Mouse (Mus musculus) right cerebral cortex, postnatal 36 days (tissue): ENCODE data around the gene Lman1l.

ENCODE experiments used
- DNase-seq, 2 experiments: peaks; one replicate each; pipeline ENCODE4 v3.0.0; 2022; ENCODE audit warnings: low spot score in 2 of 2, mixed read lengths in 1 of 2

Gene Lman1l

GRCm38 (mm10) chr9:57620674-57621073 lies at the start of gene Lman1l:
TSS of gene Lman1l (minus strand) at chr9:57620774.
- DNase-seq, result no peak

GRCm38 (mm10) chr9:57669566-57669965 lies 49.0 kb upstream of the Lman1l start:
- DNase-seq, result no peak

GRCm38 (mm10) chr9:57668277-57668676 lies 47.7 kb upstream of the Lman1l start:
- no peak for DNase-seq

GRCm38 (mm10) chr9:57667817-57668216 lies 47.2 kb upstream of the Lman1l start:
- no peak for DNase-seq

GRCm38 (mm10) chr9:57667136-57667535 lies 46.6 kb upstream of the Lman1l start:
- no peak for DNase-seq

GRCm38 (mm10) chr9:57666536-57666935 lies 46.0 kb upstream of the Lman1l start:
- no peak for DNase-seq

GRCm38 (mm10) chr9:57664616-57665015 lies 44.0 kb upstream of the Lman1l start:
- DNase-seq, result no peak

- no peak for DNase-seq
These were observed 41.0 kb upstream of the Lman1l start for GRCm38 (mm10) chr9:57661552-57661951.

GRCm38 (mm10) chr9:57660501-57660900 lies 39.9 kb upstream of the Lman1l start:
- DNase-seq, result no peak

- DNase-seq, result peak; percentile 43 to 46
These were observed 39.2 kb upstream of the Lman1l start for GRCm38 (mm10) chr9:57659774-57660173.

- no peak for DNase-seq
These were observed 38.4 kb upstream of the Lman1l start for GRCm38 (mm10) chr9:57658970-57659369.

GRCm38 (mm10) chr9:57657843-57658242 lies 37.3 kb upstream of the Lman1l start:
- DNase-seq, result no peak

GRCm38 (mm10) chr9:57656631-57657350 lies 36.2 kb upstream of the Lman1l start:
- DNase-seq, result no peak

GRCm38 (mm10) chr9:57655749-57656148 lies 35.2 kb upstream of the Lman1l start:
- DNase-seq, result peak; percentile 81

- DNase-seq, result no peak
These were observed 34.4 kb upstream of the Lman1l start for GRCm38 (mm10) chr9:57654966-57655365.

GRCm38 (mm10) chr9:57653283-57653682 lies 32.7 kb upstream of the Lman1l start, which contains the start of gene Csk:
TSS of gene Csk (minus strand) at chr9:57653631.
- DNase-seq, result no peak

GRCm38 (mm10) chr9:57652855-57653254 lies 32.3 kb upstream of the Lman1l start:
- DNase-seq, result no peak

GRCm38 (mm10) chr9:57652351-57652750 lies 31.8 kb upstream of the Lman1l start:
- no peak for DNase-seq

GRCm38 (mm10) chr9:57650786-57651311 lies 30.3 kb upstream of the Lman1l start:
- DNase-seq, result no peak

- DNase-seq, result no peak
These were observed 29.7 kb upstream of the Lman1l start for GRCm38 (mm10) chr9:57650130-57650785.

GRCm38 (mm10) chr9:57647286-57648108 lies 26.9 kb upstream of the Lman1l start:
- DNase-seq, result no peak

GRCm38 (mm10) chr9:57646551-57647103 lies 26.1 kb upstream of the Lman1l start:
- no peak for DNase-seq
